Mouse (Mus musculus): ENCODE measurements at regions not wholly inside any gene's neighbourhood (a gene's known extent, or its start where the extent isn't known, plus 50 kb on each side); places are given as distances from the start of the nearest gene placed in this dataset.

DNA sequence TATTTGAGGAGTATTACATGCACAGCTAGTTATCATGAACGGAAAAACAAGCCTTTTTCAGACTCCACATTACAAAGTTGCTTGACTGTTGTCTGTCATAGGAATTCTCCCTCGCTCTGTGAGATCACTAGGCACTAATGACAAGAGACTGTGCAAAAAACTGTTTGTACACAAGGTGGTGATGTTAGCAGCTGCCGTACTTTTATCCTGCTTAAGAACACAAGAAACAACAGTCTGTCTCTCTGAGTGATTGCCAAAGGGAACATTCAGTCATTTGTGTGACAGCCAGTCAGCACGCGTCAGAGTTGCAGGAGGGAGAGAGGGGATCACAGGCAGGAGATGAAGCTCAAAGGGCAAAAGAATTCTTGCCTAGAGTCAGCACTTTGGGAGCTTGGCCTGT is 141.0 kb upstream of the Sox2 start:
- Histone ChIP-seq H3K9ac (ENCODE audit: low read depth, low read length) (no peak overlapping the region), H3K36me3 (ENCODE audit: control insufficient read depth, insufficient read depth, low read length) (no peaks in the 10 kb centered on the region), H3K27ac (ENCODE audit: low read depth, low read length) (no peak overlapping the region), H3K4me1 (replicated peaks; ENCODE audit: control insufficient read depth, insufficient read depth, low read length) (no peaks in the 10 kb centered on the region), H3K27me3 (replicated peaks; ENCODE audit: control insufficient read depth, insufficient read depth, low read length) (no peaks in the 10 kb centered on the region), H3K9me3 (ENCODE audit: control insufficient read depth, low read length) (no peaks in the 10 kb centered on the region), H3K4me2 (no peak overlapping the region), H3K4me3 (ENCODE audit: low read depth, low read length) (no peak overlapping the region)
- DNase-seq (ENCODE audit: low spot score) (no peak), ATAC-seq (replicated peaks; ENCODE audit: low FRiP score) (no peak)
- WGBS, result 62% methylated on average over 5 of the region's 5 CpGs

GRCm38 (mm10) chr3:34504573-34504894 is 145.7 kb upstream of the Sox2 start:
- no peaks in the 10 kb centered on the region for H3K27me3 ChIP-seq (replicated peaks; ENCODE audit: control insufficient read depth, insufficient read depth, low read length)
- no peaks in the 10 kb centered on the region for H3K9me3 ChIP-seq (ENCODE audit: control insufficient read depth, low read length)
- no peaks in the 10 kb centered on the region for H3K4me1 ChIP-seq (replicated peaks; ENCODE audit: control insufficient read depth, insufficient read depth, low read length)
- H3K36me3 ChIP-seq (ENCODE audit: control insufficient read depth, insufficient read depth, low read length), result no peaks in the 10 kb centered on the region
- ATAC-seq (replicated peaks; ENCODE audit: low FRiP score) (no peak), DNase-seq (ENCODE audit: low spot score) (no peak)
- H3K27ac ChIP-seq (ENCODE audit: low read depth, low read length), result no peak overlapping the region
- no peak overlapping the region for H3K4me2 ChIP-seq
- no peak overlapping the region for H3K9ac ChIP-seq (ENCODE audit: low read depth, low read length)
- WGBS, result 51% methylated on average over 3 of the region's 3 CpGs
- no peak overlapping the region for H3K4me3 ChIP-seq (ENCODE audit: low read depth, low read length)

DNA sequence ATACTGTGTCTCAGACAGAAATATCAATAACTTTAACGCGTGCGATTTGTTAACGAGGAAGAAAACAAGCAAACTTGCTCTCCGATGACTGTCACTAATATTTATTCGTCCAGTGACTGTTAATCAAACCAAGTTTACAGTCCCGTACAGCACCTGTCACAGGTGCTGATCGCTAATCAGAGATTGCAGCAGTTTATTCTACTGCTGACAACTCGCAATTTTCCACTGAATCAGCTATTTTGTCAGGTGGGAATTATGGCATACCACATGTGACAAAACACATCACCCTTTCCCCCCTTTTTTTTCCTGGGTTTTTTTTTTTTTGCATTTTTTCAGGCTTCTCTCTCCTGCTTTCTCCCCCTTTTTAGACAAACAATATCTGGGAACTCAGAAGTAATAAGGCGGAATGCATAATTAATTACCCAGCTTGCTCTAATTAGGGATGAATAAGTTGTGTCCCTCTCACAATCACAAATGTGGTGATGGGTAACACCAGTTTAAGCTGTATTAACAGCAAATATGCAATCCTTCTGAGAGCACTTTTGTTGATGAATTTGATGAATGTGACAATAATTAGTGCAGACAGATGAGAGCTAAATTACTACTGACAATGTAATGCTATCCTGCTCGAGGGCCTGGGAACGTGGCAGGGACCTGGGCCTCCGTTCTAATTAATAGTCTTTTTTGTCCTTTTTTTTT is 146.2 kb upstream of the Sox2 start:
- Histone ChIP-seq H3K27ac (ENCODE audit: low read depth, low read length) (no peak overlapping the region), H3K4me1 (replicated peaks; ENCODE audit: control insufficient read depth, insufficient read depth, low read length) (no peaks in the 10 kb centered on the region)
- WGBS, result 76% methylated on average over 13 of the region's 13 CpGs

GRCm38 (mm10) chr3:34496839-34497238 is 153.4 kb upstream of the Sox2 start:
- DNase-seq (ENCODE audit: low spot score) (no peak), ATAC-seq (replicated peaks; ENCODE audit: low FRiP score) (no peak)
- no peak overlapping the region for H3K4me2 ChIP-seq
- H3K9me3 ChIP-seq (ENCODE audit: control insufficient read depth, low read length), result no peaks in the 10 kb centered on the region
- H3K27me3 ChIP-seq (replicated peaks; ENCODE audit: control insufficient read depth, insufficient read depth, low read length), result no peaks in the 10 kb centered on the region
- whole genome bisulfite sequencing, result 84% methylated on average over 8 of the region's 8 CpGs
- H3K27ac ChIP-seq (ENCODE audit: low read depth, low read length), result no peak overlapping the region
- H3K36me3 ChIP-seq (ENCODE audit: control insufficient read depth, insufficient read depth, low read length), result no peaks in the 10 kb centered on the region
- H3K4me3 ChIP-seq (ENCODE audit: low read depth, low read length), result no peak overlapping the region
- no peak overlapping the region for H3K9ac ChIP-seq (ENCODE audit: low read depth, low read length)
- no peaks in the 10 kb centered on the region for H3K4me1 ChIP-seq (replicated peaks; ENCODE audit: control insufficient read depth, insufficient read depth, low read length)

More for the DNA sequence above, 146.2 kb upstream of the Sox2 start:
- ATAC-seq (replicated peaks; ENCODE audit: low FRiP score) (no peak), DNase-seq (ENCODE audit: low spot score) (no peak)
- H3K9ac ChIP-seq (ENCODE audit: low read depth, low read length), result no peak overlapping the region
- no peaks in the 10 kb centered on the region for H3K27me3 ChIP-seq (replicated peaks; ENCODE audit: control insufficient read depth, insufficient read depth, low read length)
- no peak overlapping the region for H3K4me3 ChIP-seq (ENCODE audit: low read depth, low read length)
- H3K36me3 ChIP-seq (ENCODE audit: control insufficient read depth, insufficient read depth, low read length), result no peaks in the 10 kb centered on the region
- H3K4me2 ChIP-seq, result no peak overlapping the region
- H3K9me3 ChIP-seq (ENCODE audit: control insufficient read depth, low read length), result no peaks in the 10 kb centered on the region

GRCm38 (mm10) chr3:34495615-34496014 is 154.6 kb upstream of the Sox2 start:
- Histone ChIP-seq H3K4me2 (no peak overlapping the region), H3K4me1 (replicated peaks; ENCODE audit: control insufficient read depth, insufficient read depth, low read length) (no peaks in the 10 kb centered on the region), H3K4me3 (ENCODE audit: low read depth, low read length) (no peak overlapping the region), H3K27ac (ENCODE audit: low read depth, low read length) (no peak overlapping the region), H3K27me3 (replicated peaks; ENCODE audit: control insufficient read depth, insufficient read depth, low read length) (no peaks in the 10 kb centered on the region), H3K36me3 (ENCODE audit: control insufficient read depth, insufficient read depth, low read length) (no peaks in the 10 kb centered on the region), H3K9ac (ENCODE audit: low read depth, low read length) (no peak overlapping the region), H3K9me3 (ENCODE audit: control insufficient read depth, low read length) (no peaks in the 10 kb centered on the region)
- no peak for DNase-seq (ENCODE audit: low spot score)
- ATAC-seq (replicated peaks; ENCODE audit: low FRiP score), result no peak
- WGBS, result 60% methylated on average over 3 of the region's 3 CpGs

GRCm38 (mm10) chr3:34493921-34494320 is 156.3 kb upstream of the Sox2 start:
- H3K36me3 ChIP-seq (ENCODE audit: control insufficient read depth, insufficient read depth, low read length), result no peaks in the 10 kb centered on the region
- no peaks in the 10 kb centered on the region for H3K27me3 ChIP-seq (replicated peaks; ENCODE audit: control insufficient read depth, insufficient read depth, low read length)
- no peak overlapping the region for H3K27ac ChIP-seq (ENCODE audit: low read depth, low read length)
- no peak overlapping the region for H3K4me3 ChIP-seq (ENCODE audit: low read depth, low read length)
- ATAC-seq (replicated peaks; ENCODE audit: low FRiP score), result no peak
- no peaks in the 10 kb centered on the region for H3K4me1 ChIP-seq (replicated peaks; ENCODE audit: control insufficient read depth, insufficient read depth, low read length)
- H3K4me2 ChIP-seq, result no peak overlapping the region
- H3K9me3 ChIP-seq (ENCODE audit: control insufficient read depth, low read length), result no peaks in the 10 kb centered on the region
- DNase-seq (ENCODE audit: low spot score), result no peak
- H3K9ac ChIP-seq (ENCODE audit: low read depth, low read length), result no peak overlapping the region

DNA sequence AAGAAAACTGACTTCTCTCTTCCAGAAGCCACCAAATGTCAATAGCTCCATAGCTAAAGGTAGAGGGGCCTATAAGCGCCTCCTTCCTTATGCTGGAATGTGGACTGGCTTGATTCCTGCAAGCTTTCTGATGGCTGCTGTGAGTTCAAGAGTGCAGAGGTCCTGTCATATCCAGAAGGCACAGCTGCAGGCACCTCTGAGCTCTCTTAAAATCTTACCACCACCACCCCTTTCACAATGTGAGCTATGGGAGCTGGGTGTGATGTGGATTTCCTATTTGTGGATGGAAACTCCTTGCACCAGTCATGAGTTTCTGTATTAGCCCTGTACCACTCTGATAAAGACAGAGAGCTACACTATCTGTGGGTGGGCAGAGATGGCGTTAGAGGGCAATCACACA is 161.2 kb upstream of the Sox2 start:
- no peaks in the 10 kb centered on the region for H3K4me1 ChIP-seq (replicated peaks; ENCODE audit: control insufficient read depth, insufficient read depth, low read length)
- WGBS, result 79% methylated on average over 2 of the region's 2 CpGs
- no peak overlapping the region for H3K27ac ChIP-seq (ENCODE audit: low read depth, low read length)
- DNase-seq (ENCODE audit: low spot score), result no peak
- H3K4me3 ChIP-seq (ENCODE audit: low read depth, low read length), result no peak overlapping the region
- no peaks in the 10 kb centered on the region for H3K36me3 ChIP-seq (ENCODE audit: control insufficient read depth, insufficient read depth, low read length)
- no peak overlapping the region for H3K4me2 ChIP-seq
- ATAC-seq (replicated peaks; ENCODE audit: low FRiP score), result no peak
- H3K9me3 ChIP-seq (ENCODE audit: control insufficient read depth, low read length), result no peaks in the 10 kb centered on the region
- H3K27me3 ChIP-seq (replicated peaks; ENCODE audit: control insufficient read depth, insufficient read depth, low read length), result no peaks in the 10 kb centered on the region
- no peak overlapping the region for H3K9ac ChIP-seq (ENCODE audit: low read depth, low read length)

GRCm38 (mm10) chr3:34486441-34487050 is 163.7 kb upstream of the Sox2 start:
- Histone ChIP-seq H3K4me2 (no peak overlapping the region), H3K4me3 (ENCODE audit: low read depth, low read length) (no peak overlapping the region), H3K9me3 (ENCODE audit: control insufficient read depth, low read length) (no peaks in the 10 kb centered on the region), H3K27me3 (replicated peaks; ENCODE audit: control insufficient read depth, insufficient read depth, low read length) (no peaks in the 10 kb centered on the region), H3K9ac (ENCODE audit: low read depth, low read length) (no peak overlapping the region), H3K36me3 (ENCODE audit: control insufficient read depth, insufficient read depth, low read length) (no peaks in the 10 kb centered on the region), H3K27ac (ENCODE audit: low read depth, low read length) (no peak overlapping the region), H3K4me1 (replicated peaks; ENCODE audit: control insufficient read depth, insufficient read depth, low read length) (no peaks in the 10 kb centered on the region)
- no peak for ATAC-seq (replicated peaks; ENCODE audit: low FRiP score)
- DNase-seq (ENCODE audit: low spot score), result no peak
- WGBS, result 14% methylated on average over 9 of the region's 9 CpGs
